Mouse (Mus musculus) limb, embryonic 14.5 days (tissue): ENCODE measurements around the gene Tmem161a. TPM values are rescaled to one million over a fixed set of nuclear protein-coding genes. Genes with fewer than 3 reads are reported as not detected.

Source experiments
- ATAC-seq: fragments of 200-750 bp; cut with Nextera tagmentation; 2 replicates; pipeline ENCODE4 v1.8.0; 2017; ENCODE audit warnings: low read depth, moderate number of reproducible peaks, moderate TSS enrichment; ENCODE audit not compliant: low FRiP score
- DNase-seq: peaks from one replicate; pipeline ENCODE4 v3.0.0-alpha.2; 2015; ENCODE audit warnings: low spot score
- H3K27ac ChIP-seq: fragments of 300-500 bp; sonication (generic); replicated peaks from 2 replicates; pipeline ENCODE4 v1.5.1; 2014; ENCODE audit warnings: low read depth, mild to moderate bottlenecking, low read length, moderate library complexity, mixed read lengths
- H3K27me3 ChIP-seq: fragments of 300-500 bp; sonication (generic); 2 replicates; pipeline ENCODE4 v1.6.1; 2014; ENCODE audit warnings: low read length, mixed read lengths; ENCODE audit not compliant: control insufficient read depth, insufficient read depth
- H3K36me3 ChIP-seq: fragments of 300-500 bp; sonication (generic); 2 replicates; pipeline ENCODE4 v1.6.1; 2014; ENCODE audit warnings: mild to moderate bottlenecking, low read length, moderate library complexity, mixed read lengths; ENCODE audit not compliant: control insufficient read depth, insufficient read depth
- H3K4me1 ChIP-seq: fragments of 300-500 bp; sonication (generic); 2 replicates; pipeline ENCODE4 v1.6.1; 2014; ENCODE audit warnings: antibody characterized with exemption, low read length, mixed read lengths; ENCODE audit not compliant: control insufficient read depth, insufficient read depth
- H3K4me2 ChIP-seq: fragments of 300-500 bp; sonication (generic); replicated peaks from 2 replicates; pipeline ENCODE4 v1.6.1; 2014; ENCODE audit warnings: low read depth, mild to moderate bottlenecking, low read length, moderate library complexity; ENCODE audit not compliant: severe bottlenecking
- H3K4me3 ChIP-seq: fragments of 300-500 bp; sonication (generic); replicated peaks from 2 replicates; pipeline ENCODE4 v1.5.1; 2014; ENCODE audit warnings: low read length
- H3K9ac ChIP-seq: fragments of 300-500 bp; sonication (generic); 2 replicates; pipeline ENCODE4 v1.6.1; 2014; ENCODE audit warnings: mild to moderate bottlenecking, low read depth, low read length, moderate library complexity; ENCODE audit not compliant: severe bottlenecking
- H3K9me3 ChIP-seq: fragments of 300-500 bp; sonication (generic); 2 replicates; pipeline ENCODE4 v1.6.1; 2016; ENCODE audit warnings: low read length; ENCODE audit not compliant: control insufficient read depth
- POLR2A ChIP-seq: fragments of 200-500 bp; IDR thresholded peaks from 2 replicates; pipeline ENCODE4 v1.8.0; 2012; ENCODE audit warnings: inconsistent platforms, mild to moderate bottlenecking, moderate library complexity, borderline replicate concordance; ENCODE audit not compliant: insufficient read depth, insufficient read length; ENCODE audit errors: extremely low read depth
- WGBS: fragments of 180-500 bp; shearing (Covaris S2); extraction: QIAGEN DNeasy Blood & Tissue Kit; methylation state at CpG from one replicate; pipeline ENCODE4 v1.1.7; 2014; 5-methylcytosine and 5-hydroxymethylcytosine counted together
- polyA plus RNA-seq, 2 experiments: library from polyadenylated mRNA; depleted of rRNA in 1 of 2; stranded (reverse) in 1 of 2; unstranded in 1 of 2; fragments of >200 nt; fragmentation: Nextera tagmentation in 1 of 2; extraction: Ambion mirVana in 1 of 2; gene quantifications; 2 replicates each; pipeline versions ENCODE4 v1.2.1 to v1.2.3; 2012 to 2014

Tmem161a gene
- polyA plus RNA-seq, 2 experiments = 49.9 to 151 TPM

GRCm38 (mm10) chr8:70183194-70183593 lies 11.0 kb downstream of the Tmem161a start:
- no peaks in the 10 kb centered on the region for H3K9me3 ChIP-seq
- H3K4me3 ChIP-seq = no peak overlapping the region
- H3K36me3 ChIP-seq = peaks cover 30% of the 10 kb centered on the region
- H3K4me1 ChIP-seq = no peaks in the 10 kb centered on the region
- no peak for TF ChIP-seq POLR2A
- H3K4me2 ChIP-seq = no peak overlapping the region
- H3K27me3 ChIP-seq = no peaks in the 10 kb centered on the region
- DNase-seq (no peak), ATAC-seq (no peak)
- WGBS = 89% methylated on average over 4 of the region's 4 CpGs
- no peak overlapping the region for H3K27ac ChIP-seq
- no peak overlapping the region for H3K9ac ChIP-seq

GRCm38 (mm10) chr8:70188707-70189106 lies 16.6 kb downstream of the Tmem161a start:
- Histone ChIP-seq H3K27ac (no peak overlapping the region), H3K27me3 (no peaks in the 10 kb centered on the region), H3K4me2 (no peak overlapping the region), H3K9ac (no peak overlapping the region), H3K4me3 (no peak overlapping the region), H3K36me3 (peaks cover 4% of the 10 kb centered on the region; the same call in 1 of the 2 replicates), H3K9me3 (no peaks in the 10 kb centered on the region), H3K4me1 (no peaks in the 10 kb centered on the region)
- ATAC-seq (no peak), DNase-seq (no peak)
- no peak for TF ChIP-seq POLR2A
- WGBS = 59% methylated on average over 7 of the region's 7 CpGs

GRCm38 (mm10) chr8:70193238-70193637 lies 21.1 kb downstream of the Tmem161a start:
- H3K9me3 ChIP-seq = no peaks in the 10 kb centered on the region

GRCm38 (mm10) chr8:70194191-70194590 lies 22.0 kb downstream of the Tmem161a start:
- Histone ChIP-seq H3K4me1 (no peaks in the 10 kb centered on the region), H3K27ac (no peak overlapping the region), H3K9me3 (no peaks in the 10 kb centered on the region), H3K4me2 (no peak overlapping the region), H3K4me3 (no peak overlapping the region), H3K9ac (no peak overlapping the region), H3K36me3 (peaks cover 4% of the 10 kb centered on the region; the same call in 1 of the 2 replicates), H3K27me3 (no peaks in the 10 kb centered on the region)
- 86% methylated on average over 3 of the region's 3 CpGs for WGBS
- no peak for TF ChIP-seq POLR2A
- DNase-seq (no peak), ATAC-seq (no peak)

More at GRCm38 (mm10) chr8:70193238-70193637, 21.1 kb downstream of the Tmem161a start:
- H3K27ac ChIP-seq = no peak overlapping the region
- no peak overlapping the region for H3K9ac ChIP-seq
- H3K4me2 ChIP-seq = no peak overlapping the region
- no peak overlapping the region for H3K4me3 ChIP-seq
- 71% methylated on average over 5 of the region's 5 CpGs for WGBS
- TF ChIP-seq POLR2A = no peak
- ATAC-seq = no peak
- no peaks in the 10 kb centered on the region for H3K27me3 ChIP-seq
- no peaks in the 10 kb centered on the region for H3K4me1 ChIP-seq
- DNase-seq = no peak
- H3K36me3 ChIP-seq = peaks cover 4% of the 10 kb centered on the region; the same call in 1 of the 2 replicates

- no peak overlapping the region for H3K4me2 ChIP-seq
- WGBS = 68% methylated on average over 2 of the region's 2 CpGs
- ATAC-seq = no peak
- peaks cover 4% of the 10 kb centered on the region; the same call in 1 of the 2 replicates for H3K36me3 ChIP-seq
- no peak overlapping the region for H3K27ac ChIP-seq
- no peak overlapping the region for H3K9ac ChIP-seq
- no peak for TF ChIP-seq POLR2A
- H3K4me3 ChIP-seq = no peak overlapping the region
- DNase-seq = no peak
- no peaks in the 10 kb centered on the region for H3K4me1 ChIP-seq
- H3K27me3 ChIP-seq = no peaks in the 10 kb centered on the region
- no peaks in the 10 kb centered on the region for H3K9me3 ChIP-seq
Measured at GRCm38 (mm10) chr8:70195762-70196161, 23.6 kb downstream of the Tmem161a start.

GRCm38 (mm10) chr8:70197603-70198002 lies 25.4 kb downstream of the Tmem161a start:
- H3K27ac ChIP-seq = no peak overlapping the region
- H3K4me3 ChIP-seq = no peak overlapping the region
- no peak for ATAC-seq
- no peaks in the 10 kb centered on the region for H3K27me3 ChIP-seq
- 54% methylated on average over 7 of the region's 7 CpGs for WGBS
- DNase-seq = no peak
- H3K9ac ChIP-seq = no peak overlapping the region
- no peak for TF ChIP-seq POLR2A
- no peak overlapping the region for H3K4me2 ChIP-seq
- H3K36me3 ChIP-seq = no peaks in the 10 kb centered on the region
- H3K4me1 ChIP-seq = no peaks in the 10 kb centered on the region
- H3K9me3 ChIP-seq = no peaks in the 10 kb centered on the region
